Mouse (Mus musculus) liver, embryonic 11.5 days (tissue): ENCODE data around the gene Kctd20. TPM values are rescaled to one million over a fixed set of nuclear protein-coding genes. Genes with fewer than 3 reads are reported as not detected.
A peak's percentile ranks its signal among the peaks of the same experiment; 100 is the strongest.

Experiments used
- ATAC-seq: fragments of 200-750 bp; cut with Nextera tagmentation; replicated peaks from 2 replicates; pipeline ENCODE4 v1.8.0; 2017; ENCODE audit warnings: moderate number of reproducible peaks, mild to moderate bottlenecking, moderate TSS enrichment, moderate library complexity; ENCODE audit not compliant: low FRiP score
- DNase-seq: peaks from one replicate; pipeline ENCODE4 v3.0.0-alpha.2; 2017; ENCODE audit warnings: low spot score
- H3K27ac ChIP-seq: fragments of 300-500 bp; sonication (generic); 2 replicates; pipeline ENCODE4 v1.5.1; 2014; ENCODE audit warnings: mild to moderate bottlenecking, low read depth, low read length, control low read depth
- H3K27me3 ChIP-seq: fragments of 300-500 bp; sonication (generic); replicated peaks from 2 replicates; pipeline ENCODE4 v1.6.1; 2014; ENCODE audit warnings: low read length, mixed read lengths; ENCODE audit not compliant: control insufficient read depth, insufficient read depth
- H3K36me3 ChIP-seq: fragments of 300-500 bp; sonication (generic); 2 replicates; pipeline ENCODE4 v1.6.1; 2014; ENCODE audit warnings: mild to moderate bottlenecking, low read length, moderate library complexity, mixed read lengths; ENCODE audit not compliant: control insufficient read depth, insufficient read depth
- H3K4me1 ChIP-seq: fragments of 300-500 bp; sonication (generic); replicated peaks from 2 replicates; pipeline ENCODE4 v1.6.1; 2014; ENCODE audit warnings: low read length, mixed read lengths; ENCODE audit not compliant: control insufficient read depth, insufficient read depth
- H3K4me2 ChIP-seq: fragments of 300-500 bp; sonication (generic); 2 replicates; pipeline ENCODE4 v1.6.1; 2014; ENCODE audit warnings: mild to moderate bottlenecking, control low read depth, moderate library complexity
- H3K4me3 ChIP-seq: fragments of 300-500 bp; sonication (generic); 2 replicates; pipeline ENCODE4 v1.5.1; 2014; ENCODE audit warnings: low read depth, low read length, control low read depth
- H3K9ac ChIP-seq: fragments of 300-500 bp; sonication (generic); 2 replicates; pipeline ENCODE4 v1.6.1; 2014; ENCODE audit warnings: low read depth, low read length, control low read depth
- H3K9me3 ChIP-seq: fragments of 300-500 bp; sonication (generic); 2 replicates; pipeline ENCODE4 v1.6.1; 2016; ENCODE audit warnings: low read length, inconsistent platforms, mixed read lengths; ENCODE audit not compliant: control insufficient read depth
- WGBS: fragments of 180-500 bp; shearing (Covaris S2); extraction: QIAGEN DNeasy Blood & Tissue Kit; methylation state at CpG from one replicate; pipeline ENCODE4 v1.1.7; 2014; 5-methylcytosine and 5-hydroxymethylcytosine counted together
- polyA plus RNA-seq: library from polyadenylated mRNA; unstranded; fragments of >200 nt; fragmentation: Nextera tagmentation; extraction: Ambion mirVana; gene quantifications from 2 replicates; pipeline ENCODE4 v1.2.1, GENCODE M21; 2014

The Kctd20 gene
- 75.2 and 89.2 TPM in 2 replicates for polyA plus RNA-seq

DNA sequence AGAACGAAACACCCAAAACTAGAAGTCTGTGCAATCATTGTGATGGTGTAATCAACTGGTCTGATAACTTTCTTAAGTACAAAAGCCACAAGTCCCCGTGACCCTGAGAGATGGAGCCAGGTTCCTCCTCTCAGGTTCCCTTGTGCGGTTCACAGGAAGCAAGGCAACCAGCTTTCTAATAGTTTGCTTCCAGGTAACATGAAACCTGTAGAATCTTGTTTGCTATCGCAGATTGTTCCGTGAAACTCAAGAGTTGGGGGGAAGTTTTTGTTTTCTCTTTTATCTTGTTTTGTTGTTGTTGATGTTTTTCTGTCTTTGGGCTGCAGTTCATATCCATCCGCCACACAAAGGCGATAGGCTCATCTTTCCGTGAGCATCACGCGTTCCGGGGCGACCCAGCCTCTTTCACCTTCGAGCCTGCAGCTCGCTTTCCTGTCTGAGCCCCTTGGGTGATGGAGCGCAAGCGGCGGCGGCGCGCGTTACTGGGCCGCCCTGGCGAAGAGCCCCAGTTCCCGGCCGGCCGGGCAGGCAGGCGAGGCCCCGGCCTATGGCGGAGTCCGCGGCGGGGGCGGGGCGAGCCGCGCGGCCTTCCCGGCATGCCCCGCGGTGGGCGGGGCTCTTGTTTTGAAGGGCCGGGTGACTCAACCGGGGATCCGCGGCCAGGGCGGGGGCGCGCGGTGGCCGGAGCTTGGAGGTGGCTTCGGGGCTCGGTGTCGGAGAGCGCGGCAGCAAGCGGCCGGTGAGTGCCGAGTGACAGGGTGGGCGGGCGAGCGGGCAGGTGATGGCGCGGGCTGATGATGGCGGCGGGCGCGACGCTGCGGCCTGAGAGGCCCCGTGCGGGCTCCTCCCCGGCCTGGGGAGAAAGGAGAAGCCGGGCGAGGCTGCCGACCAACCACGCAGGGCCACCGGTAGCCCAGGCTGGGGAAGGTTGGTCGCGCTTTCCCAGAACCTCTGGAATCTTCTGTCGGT lies at the start of gene Kctd20:
TSS of gene Kctd20 (plus strand) at position 120 of the 969 bp plus-strand sequence.
- Histone ChIP-seq H3K9me3 (no peaks in the 10 kb centered on the region), H3K27me3 (no peaks in the 10 kb centered on the region), H3K27ac (peak within 1 kb of the TSS; percentile 87), H3K9ac (peak within 1 kb of the TSS; percentile 85), H3K4me2 (peak within 1 kb of the TSS; percentile 93), H3K4me1 (peaks cover 21% of the 10 kb centered on the region), H3K4me3 (peak within 1 kb of the TSS; percentile 60), H3K36me3 (peaks cover 4% of the 10 kb centered on the region; the same call in 1 of the 2 replicates)
- WGBS, result under 1% methylated on average over 79 of the region's 80 CpGs
- ATAC-seq (peak; percentile 89), DNase-seq (peak; percentile 98)

DNA sequence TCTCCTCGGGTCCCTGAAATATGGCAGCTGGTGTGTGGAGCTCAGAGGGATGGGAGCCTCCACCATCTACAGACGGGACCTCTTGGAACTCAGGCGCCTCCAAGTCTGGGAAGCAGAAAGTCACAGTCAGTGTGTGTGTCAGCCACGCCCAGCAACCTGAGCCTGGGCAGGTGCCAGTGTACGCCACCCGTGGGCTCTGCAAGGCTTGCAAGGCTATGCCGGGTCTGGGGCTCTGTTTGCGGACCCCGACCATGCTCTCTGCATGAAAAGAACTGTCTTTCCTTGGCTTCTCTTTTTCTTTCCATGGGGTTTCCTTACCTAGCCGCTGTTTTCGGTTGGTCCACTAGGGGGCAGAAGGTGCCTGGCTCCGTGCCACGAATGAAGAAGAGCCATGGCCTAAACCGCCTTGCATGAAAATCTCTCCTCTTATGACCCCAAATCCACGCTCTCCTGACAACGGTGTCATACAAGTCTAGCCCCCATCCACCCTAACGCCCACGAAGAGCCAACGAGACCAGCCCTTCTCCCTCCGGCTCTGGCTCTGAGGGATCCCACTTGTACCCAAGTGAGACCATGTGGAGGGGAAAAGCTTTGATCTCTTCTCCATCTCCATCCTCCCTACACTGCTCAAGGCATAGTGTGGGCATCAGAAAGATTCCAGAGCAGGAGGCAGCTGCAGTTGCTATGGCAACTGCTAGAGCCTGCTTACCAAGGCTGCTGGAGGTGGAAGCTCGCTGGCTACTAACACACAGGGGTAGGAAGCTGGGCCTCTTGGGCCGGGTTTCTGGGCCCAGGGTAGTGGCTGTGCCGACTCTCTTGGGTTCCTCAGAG lies 47.0 kb upstream of the Kctd20 start:
- no peaks in the 10 kb centered on the region for H3K9me3 ChIP-seq
- H3K4me3 ChIP-seq, result no peak overlapping the region
- H3K27me3 ChIP-seq, result no peaks in the 10 kb centered on the region
- H3K4me1 ChIP-seq, result no peaks in the 10 kb centered on the region; the same call in none of the 2 replicates
- ATAC-seq, result no peak
- WGBS, result 34% methylated on average over 23 of the region's 23 CpGs
- peak; percentile 64 for DNase-seq
- no peak overlapping the region for H3K4me2 ChIP-seq
- no peak overlapping the region for H3K27ac ChIP-seq
- no peak overlapping the region for H3K9ac ChIP-seq
- no peaks in the 10 kb centered on the region for H3K36me3 ChIP-seq

DNA sequence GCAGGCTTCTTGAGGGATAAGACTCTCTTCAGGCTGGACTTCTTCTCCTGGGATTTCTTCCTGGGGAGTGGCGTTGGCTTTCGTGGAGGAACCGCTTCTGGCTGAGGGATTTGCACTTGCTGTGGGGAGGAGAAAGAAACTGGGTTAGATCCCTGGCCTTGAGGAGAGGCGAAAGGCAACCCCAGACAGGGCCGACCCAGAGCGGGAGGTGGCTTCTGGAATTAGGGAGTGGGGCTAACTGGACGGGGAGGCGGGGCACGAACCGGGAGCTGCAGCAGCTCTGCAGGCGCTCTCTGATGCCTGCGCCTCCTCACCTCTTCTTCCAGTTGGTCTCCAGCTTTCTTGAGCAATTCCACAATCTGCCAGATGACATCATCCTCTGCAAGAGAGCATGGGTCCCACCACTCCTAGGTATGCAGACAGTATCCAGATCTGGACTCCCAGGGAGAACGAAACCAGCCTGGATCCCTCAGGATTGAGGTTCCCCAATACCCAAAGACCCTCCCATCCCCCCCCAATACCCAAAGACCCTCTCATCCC lies 46.3 kb upstream of the Kctd20 start:
- Histone ChIP-seq H3K4me2 (no peak overlapping the region), H3K27ac (no peak overlapping the region)
- WGBS, result 72% methylated on average over 13 of the region's 13 CpGs

DNA sequence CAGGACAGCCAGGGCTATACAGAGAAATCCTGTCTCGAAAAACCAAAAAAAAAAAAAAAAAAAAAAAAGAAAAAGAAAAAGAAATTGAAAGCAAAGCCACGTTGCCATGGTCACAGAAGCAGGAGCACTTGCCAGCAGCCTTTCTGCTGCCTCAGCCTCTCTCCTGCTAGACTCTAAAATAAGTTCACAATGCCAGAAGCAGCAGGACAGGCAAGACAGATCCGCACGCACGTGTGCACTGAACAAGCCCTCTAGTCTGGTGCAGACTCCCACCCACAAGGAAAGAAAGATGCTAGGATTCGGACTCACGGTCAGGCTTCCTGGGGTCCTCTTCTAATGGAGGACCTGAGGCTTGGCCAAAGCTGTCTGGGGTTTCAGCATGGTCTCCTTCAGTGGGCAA lies 43.8 kb upstream of the Kctd20 start:
- H3K4me3 ChIP-seq, result no peak overlapping the region
- ATAC-seq (no peak), DNase-seq (no peak)
- H3K4me1 ChIP-seq, result no peaks in the 10 kb centered on the region; the same call in none of the 2 replicates
- H3K9me3 ChIP-seq, result no peaks in the 10 kb centered on the region
- no peak overlapping the region for H3K4me2 ChIP-seq
- H3K27me3 ChIP-seq, result no peaks in the 10 kb centered on the region
- WGBS, result 88% methylated on average over 7 of the region's 7 CpGs
- H3K36me3 ChIP-seq, result no peaks in the 10 kb centered on the region
- H3K9ac ChIP-seq, result no peak overlapping the region
- no peak overlapping the region for H3K27ac ChIP-seq

More for the DNA sequence above, 46.3 kb upstream of the Kctd20 start:
- Histone ChIP-seq H3K27me3 (no peaks in the 10 kb centered on the region), H3K9ac (no peak overlapping the region), H3K36me3 (no peaks in the 10 kb centered on the region), H3K9me3 (no peaks in the 10 kb centered on the region), H3K4me3 (no peak overlapping the region), H3K4me1 (no peaks in the 10 kb centered on the region; the same call in none of the 2 replicates)
- ATAC-seq, result no peak
- no peak for DNase-seq

DNA sequence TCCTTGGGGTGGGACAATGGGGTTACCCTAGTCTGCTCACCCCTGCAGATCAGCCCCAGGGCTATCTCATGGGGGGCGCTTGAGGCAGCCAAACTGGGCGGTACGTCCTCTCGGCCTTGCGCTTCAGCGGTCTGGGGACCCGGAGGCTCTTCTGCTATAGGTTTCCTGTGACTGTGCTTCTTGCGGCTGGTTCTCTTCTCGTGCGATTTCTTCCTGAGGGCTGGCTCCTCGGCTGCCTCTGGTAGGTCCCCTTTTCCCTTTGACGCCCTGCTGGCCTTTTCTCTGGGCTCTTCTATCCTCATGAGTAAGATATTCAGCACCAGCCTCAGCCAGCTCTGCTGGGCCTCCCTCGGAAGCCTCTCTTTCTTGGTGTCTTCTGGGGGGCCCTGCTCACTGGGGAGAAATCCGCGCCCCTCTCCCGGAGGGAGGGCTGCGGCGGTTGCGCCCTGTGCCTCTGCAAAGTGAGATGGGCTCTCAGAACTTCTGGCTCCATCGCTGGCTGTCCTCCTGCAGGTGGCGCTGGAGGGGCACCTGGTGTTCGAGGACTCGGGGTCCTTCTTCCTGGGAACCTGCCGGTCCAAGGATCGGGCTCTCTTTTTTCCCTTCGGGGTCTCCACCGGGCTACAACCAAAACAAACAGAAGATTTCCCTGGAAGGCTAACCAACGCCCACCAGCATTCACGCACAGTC lies 42.4 kb upstream of the Kctd20 start:
- Histone ChIP-seq H3K4me2 (peak overlapping the region; percentile 68), H3K36me3 (no peaks in the 10 kb centered on the region), H3K9ac (peak overlapping the region; percentile 42; the same call in 1 of the 2 replicates), H3K27ac (no peak overlapping the region), H3K4me1 (no peaks in the 10 kb centered on the region; the same call in none of the 2 replicates), H3K4me3 (peak overlapping the region; percentile 34), H3K9me3 (no peaks in the 10 kb centered on the region), H3K27me3 (no peaks in the 10 kb centered on the region)
- DNase-seq (peak; percentile 75), ATAC-seq (no peak)
- 6% methylated on average over 29 of the region's 29 CpGs for WGBS

DNA sequence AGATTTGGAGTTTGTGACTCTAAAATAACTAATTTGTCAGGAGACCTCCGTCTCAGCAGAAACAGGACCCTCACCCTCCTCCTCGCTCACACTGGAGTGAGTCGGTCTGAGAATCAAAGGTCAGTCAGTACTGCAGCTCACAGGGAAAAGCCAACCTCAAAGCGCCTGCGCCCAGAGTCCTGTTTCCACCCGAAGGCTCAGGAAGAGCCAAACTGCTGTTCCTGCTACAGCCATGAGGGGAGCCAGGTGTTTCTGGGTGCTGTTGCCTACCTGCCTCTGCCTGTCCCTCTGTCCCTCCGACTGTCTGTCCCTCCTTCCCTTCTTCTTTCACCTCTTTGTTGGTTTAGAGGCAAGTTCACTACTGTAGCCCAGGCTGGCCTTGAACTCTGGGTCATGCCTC lies 41.6 kb upstream of the Kctd20 start:
- Histone ChIP-seq H3K4me2 (no peak overlapping the region), H3K9me3 (no peaks in the 10 kb centered on the region), H3K9ac (no peak overlapping the region), H3K4me1 (no peaks in the 10 kb centered on the region; the same call in none of the 2 replicates), H3K27ac (no peak overlapping the region), H3K4me3 (no peak overlapping the region), H3K36me3 (no peaks in the 10 kb centered on the region), H3K27me3 (no peaks in the 10 kb centered on the region)
- 32% methylated on average over 7 of the region's 7 CpGs for WGBS
- ATAC-seq (no peak), DNase-seq (no peak)

DNA sequence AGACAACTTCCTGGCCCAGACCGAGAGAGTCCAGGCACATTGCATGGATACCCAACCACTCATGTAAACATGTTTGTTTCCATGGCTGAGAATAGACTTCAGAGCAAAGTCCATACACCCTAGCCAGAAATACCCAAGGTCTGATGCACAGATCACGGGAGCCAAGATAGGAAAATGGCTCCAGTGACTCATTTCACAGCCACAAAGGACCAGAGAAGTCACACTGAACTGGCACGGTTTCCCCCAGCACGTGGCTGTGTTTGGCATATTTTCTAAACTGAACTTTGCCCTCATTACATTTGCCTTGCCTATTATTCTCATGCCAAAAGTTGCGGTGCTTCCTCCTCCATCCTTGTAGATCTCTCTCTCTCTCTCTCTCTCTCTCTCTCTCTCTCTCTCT lies 38.5 kb upstream of the Kctd20 start:
- Histone ChIP-seq H3K4me2 (no peak overlapping the region), H3K9me3 (no peaks in the 10 kb centered on the region), H3K4me3 (no peak overlapping the region), H3K27ac (no peak overlapping the region), H3K9ac (no peak overlapping the region), H3K27me3 (no peaks in the 10 kb centered on the region), H3K36me3 (no peaks in the 10 kb centered on the region), H3K4me1 (no peaks in the 10 kb centered on the region; the same call in none of the 2 replicates)
- 68% methylated on average over 5 of the region's 5 CpGs for WGBS
- ATAC-seq (no peak), DNase-seq (no peak)

DNA sequence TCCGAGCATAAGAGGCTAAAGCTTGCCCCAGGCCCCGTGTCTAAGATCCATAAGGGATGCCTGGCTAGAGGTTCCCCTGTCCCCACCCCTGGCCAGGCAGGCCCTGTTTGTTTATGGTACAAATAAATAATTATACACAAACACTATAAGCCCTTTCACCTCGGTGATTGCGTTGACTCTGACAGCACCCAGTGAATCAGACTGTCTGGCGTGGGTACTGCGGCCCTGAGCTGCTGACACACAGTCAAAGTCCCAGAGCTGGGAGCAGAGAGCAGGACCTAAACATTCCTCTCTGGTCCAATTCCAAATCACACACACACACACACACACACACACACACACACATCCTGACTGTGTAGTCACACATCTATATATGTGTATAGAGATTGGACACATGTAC lies 37.8 kb upstream of the Kctd20 start:
- no peak overlapping the region for H3K4me3 ChIP-seq
- no peaks in the 10 kb centered on the region for H3K27me3 ChIP-seq
- H3K9ac ChIP-seq, result no peak overlapping the region
- ATAC-seq (no peak), DNase-seq (no peak)
- no peaks in the 10 kb centered on the region; the same call in none of the 2 replicates for H3K4me1 ChIP-seq
- H3K36me3 ChIP-seq, result no peaks in the 10 kb centered on the region
- 79% methylated on average over 6 of the region's 6 CpGs for WGBS
- H3K27ac ChIP-seq, result no peak overlapping the region
- H3K4me2 ChIP-seq, result no peak overlapping the region
- no peaks in the 10 kb centered on the region for H3K9me3 ChIP-seq
